ENCODE assay signal across 24 mouse cellular contexts in the genomic region with DNA sequence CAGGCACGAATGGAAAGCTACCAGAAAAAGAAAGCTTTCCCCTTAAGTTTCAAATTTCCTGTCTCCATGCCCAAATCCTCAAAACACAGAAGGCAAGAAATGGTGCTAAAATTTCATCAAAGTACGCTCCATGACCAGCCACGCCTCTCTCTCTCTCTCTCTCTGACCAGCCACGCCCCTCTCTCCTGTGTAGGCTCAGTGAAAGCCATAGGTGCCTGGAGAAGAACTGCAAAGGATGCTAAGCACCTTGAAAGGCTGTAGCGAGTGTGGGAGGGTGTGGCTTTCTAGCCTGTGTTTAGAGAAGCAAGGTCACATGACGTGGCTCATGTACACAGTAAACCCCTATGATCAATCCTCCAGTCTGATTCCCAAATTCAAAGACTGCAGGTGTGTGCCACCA.
DNase-seq lines count a peak whose midpoint lies in the region; ATAC-seq lines count a peak whose summit lies in the region.
"Had no signal": no experiment of that assay in that cellular context is flagged by ENCODE, and none has a peak within 500 bp of the region (broad histone marks: within the 10 kb centered on the region; RNA-seq: fewer than 3 reads in every experiment).

No protein-coding gene starts in this region.

- no peaks in the 10 kb centered on the region for H3K9me3 ChIP-seq in kidney, embryonic 16.5 days (ENCODE audit: low read length)
- H3K9me3 ChIP-seq in midbrain, embryonic 16.5 days (replicated peaks; ENCODE audit: control insufficient read depth, low read length, poor library complexity, severe bottlenecking) = no peaks in the 10 kb centered on the region
- H3K9me3 ChIP-seq: forebrain, embryonic 12.5 days; heart, embryonic 15.5 days; hindbrain, embryonic 10.5 days; hindbrain, embryonic 15.5 days had no signal

- no peak for DNase-seq in frontal cortex, postnatal 14 days (ENCODE audit: low spot score in 2 of 2)
- DNase-seq in kidney, postnatal 14 days = no peak
- peak; percentile 15 for DNase-seq in ZHBTc4 (ENCODE audit: low read depth, low spot score)
- DNase-seq in gastrocnemius, postnatal 36 days = no peak
- DNase-seq: adrenal gland, adult 2 months; adrenal gland, postnatal 25 days; cerebellum, adult 18-20 months; cerebellum, adult 9-11 months; cerebellum, postnatal 36 days; gastrocnemius, adult 2 months; gastrocnemius, postnatal 25 days; heart, adult 2 months; heart, postnatal 14 days had no signal

- H3K27ac ChIP-seq in kidney, embryonic 16.5 days (ENCODE audit: low read length) = no peak overlapping the region
- no peak overlapping the region for H3K27ac ChIP-seq in midbrain, embryonic 16.5 days (ENCODE audit: low read length)
- H3K27ac ChIP-seq: forebrain, embryonic 12.5 days; gastrocnemius, adult 2 months; heart, adult 2 months; heart, embryonic 15.5 days; hindbrain, embryonic 10.5 days; hindbrain, embryonic 15.5 days had no signal

- 52% methylated on average over 6 of the region's 6 CpGs for WGBS in kidney, embryonic 16.5 days
- WGBS in midbrain, embryonic 16.5 days = 65% methylated on average over 6 of the region's 6 CpGs

- no peak overlapping the region for H3K9ac ChIP-seq in kidney, embryonic 16.5 days (replicated peaks; ENCODE audit: low read length)
- H3K9ac ChIP-seq in midbrain, embryonic 16.5 days (ENCODE audit: low read depth, low read length) = no peak overlapping the region
- H3K9ac ChIP-seq: forebrain, embryonic 12.5 days; heart, embryonic 15.5 days; hindbrain, embryonic 15.5 days had no signal

- intact Hi-C loops in gastrocnemius, postnatal 36 days (cut with DNase I) = no loop called here

- peaks cover 15% of the 10 kb centered on the region for H3K36me3 ChIP-seq in kidney, embryonic 16.5 days (ENCODE audit: insufficient read depth, low read length)
- peaks cover 11% of the 10 kb centered on the region for H3K36me3 ChIP-seq in midbrain, embryonic 16.5 days (ENCODE audit: control insufficient read depth, insufficient read depth, low read length)

- no peak overlapping the region for H3K4me3 ChIP-seq in kidney, embryonic 16.5 days (ENCODE audit: low read length)
- no peak overlapping the region for H3K4me3 ChIP-seq in midbrain, embryonic 16.5 days (ENCODE audit: low read depth, low read length)
- H3K4me3 ChIP-seq: forebrain, embryonic 12.5 days; gastrocnemius, adult 2 months; heart, adult 2 months; heart, embryonic 15.5 days; hindbrain, embryonic 10.5 days; hindbrain, embryonic 15.5 days had no signal

- no peak overlapping the region for H3K4me2 ChIP-seq in kidney, embryonic 16.5 days (replicated peaks; ENCODE audit: low read depth, low read length)
- no peak overlapping the region for H3K4me2 ChIP-seq in midbrain, embryonic 16.5 days (ENCODE audit: low read length)
- H3K4me2 ChIP-seq: forebrain, embryonic 12.5 days; heart, embryonic 11.5 days; heart, embryonic 15.5 days; hindbrain, embryonic 15.5 days had no signal

- H3K27me3 ChIP-seq in kidney, embryonic 16.5 days (ENCODE audit: insufficient read depth, low read length) = no peaks in the 10 kb centered on the region
- no peaks in the 10 kb centered on the region for H3K27me3 ChIP-seq in midbrain, embryonic 16.5 days (ENCODE audit: control insufficient read depth, insufficient read depth, low read depth, low read length)
- H3K27me3 ChIP-seq: forebrain, embryonic 12.5 days; heart, embryonic 15.5 days; hindbrain, embryonic 15.5 days; Patski had no signal

- peaks cover 3% of the 10 kb centered on the region for H3K4me1 ChIP-seq in kidney, embryonic 16.5 days (ENCODE audit: insufficient read depth, low read length)
- peaks cover 5% of the 10 kb centered on the region; the same call in 1 of the 2 replicates for H3K4me1 ChIP-seq in midbrain, embryonic 16.5 days (ENCODE audit: control insufficient read depth, insufficient read depth, low read length)
- H3K4me1 ChIP-seq: heart, embryonic 15.5 days; hindbrain, embryonic 10.5 days had no signal

- peak; percentile 22; the same call in 1 of the 2 replicates for ATAC-seq in frontal cortex, adult (ENCODE audit: low TSS enrichment)
- 0 out of 2 replicates have a peak, but pooled peaks have one; percentile 28 for ATAC-seq in kidney, embryonic 16.5 days (ENCODE audit: low FRiP score, low TSS enrichment)
- ATAC-seq in midbrain, embryonic 16.5 days = no peak
- ATAC-seq: forebrain, embryonic 16.5 days; inflammation-experienced regulatory T-cells, adult 6 months; Patski had no signal
